Mouse (Mus musculus) kidney, postnatal 36 days (tissue): ENCODE results near the gene Piezo1.

ENCODE experiments used
- DNase-seq, 2 experiments: peaks; one replicate each; pipeline ENCODE4 v3.0.0; 2021 to 2022; ENCODE audit warnings: mixed read lengths in 2 of 2

Gene Piezo1

GRCm38 (mm10) chr8:122538310-122539076 lies 12.6 kb downstream of the Piezo1 start:
- DNase-seq: no peak

GRCm38 (mm10) chr8:122537812-122538211 lies 13.3 kb downstream of the Piezo1 start:
- DNase-seq: no peak

GRCm38 (mm10) chr8:122537033-122537432 lies 14.1 kb downstream of the Piezo1 start:
- DNase-seq: peak; percentile 64 to 74

GRCm38 (mm10) chr8:122531312-122531711 lies 19.8 kb downstream of the Piezo1 start:
- DNase-seq: no peak

GRCm38 (mm10) chr8:122529159-122529558 lies 22.0 kb downstream of the Piezo1 start:
- DNase-seq: peak; percentile 78 to 93

- no peak for DNase-seq
Observed at GRCm38 (mm10) chr8:122527937-122528336, 23.2 kb downstream of the Piezo1 start.

GRCm38 (mm10) chr8:122526526-122527170 lies 24.5 kb downstream of the Piezo1 start:
- peak; percentile 76 to 89 for DNase-seq

- no peak for DNase-seq
Observed at GRCm38 (mm10) chr8:122526084-122526483, 25.0 kb downstream of the Piezo1 start.

GRCm38 (mm10) chr8:122525004-122525403 lies 26.1 kb downstream of the Piezo1 start:
- no peak for DNase-seq

GRCm38 (mm10) chr8:122524506-122524905 lies 26.6 kb downstream of the Piezo1 start:
- DNase-seq: peak; percentile 31 to 45

GRCm38 (mm10) chr8:122523652-122524360 lies 27.3 kb downstream of the Piezo1 start:
- peak; percentile 78 to 80 for DNase-seq

GRCm38 (mm10) chr8:122522796-122523651 lies 28.1 kb downstream of the Piezo1 start:
- peak; percentile 88 to 94 for DNase-seq

- no peak for DNase-seq
Observed at GRCm38 (mm10) chr8:122520611-122521010, 30.5 kb downstream of the Piezo1 start.

GRCm38 (mm10) chr8:122517541-122518190 lies 33.5 kb downstream of the Piezo1 start:
- peak; percentile 56 to 73 for DNase-seq

GRCm38 (mm10) chr8:122515699-122516098 lies 35.4 kb downstream of the Piezo1 start:
- peak; percentile 46 to 56 for DNase-seq

- DNase-seq: no peak
Observed at GRCm38 (mm10) chr8:122512392-122512791, 38.7 kb downstream of the Piezo1 start.

GRCm38 (mm10) chr8:122511552-122511951 lies 39.6 kb downstream of the Piezo1 start:
- DNase-seq: no peak

GRCm38 (mm10) chr8:122500856-122501255 lies 50.3 kb downstream of the Piezo1 start:
- peak; percentile 81 to 90 for DNase-seq

GRCm38 (mm10) chr8:122497912-122498311 lies 53.2 kb downstream of the Piezo1 start:
- DNase-seq: no peak

- DNase-seq: peak; percentile 42 to 69
Observed at GRCm38 (mm10) chr8:122497016-122497734, 54.0 kb downstream of the Piezo1 start.

GRCm38 (mm10) chr8:122488387-122488786 lies 62.7 kb downstream of the Piezo1 start:
- no peak for DNase-seq
